Mouse (Mus musculus) 3134 (cell line): Measurements from ENCODE around the gene Igfbp1.

Experiments
- DNase-seq: peaks from one replicate; pipeline ENCODE4 v3.0.0-alpha.2; 2011; ENCODE audit warnings: low spot score; ENCODE audit not compliant: insufficient read length; ENCODE audit errors: extremely low read depth

Gene Igfbp1

GRCm38 (mm10) chr11:7230000-7230399, 32.4 kb downstream of the Igfbp1 start:
- DNase-seq = no peak

- no peak for DNase-seq
Observed at GRCm38 (mm10) chr11:7231958-7232357, 34.4 kb downstream of the Igfbp1 start.

- no peak for DNase-seq
Observed at GRCm38 (mm10) chr11:7233333-7233732, 35.8 kb downstream of the Igfbp1 start.

- DNase-seq = no peak
Observed at GRCm38 (mm10) chr11:7234436-7234835, 36.9 kb downstream of the Igfbp1 start.

GRCm38 (mm10) chr11:7234981-7235609, 37.5 kb downstream of the Igfbp1 start:
- no peak for DNase-seq

GRCm38 (mm10) chr11:7236751-7237150, 39.2 kb downstream of the Igfbp1 start:
- no peak for DNase-seq

GRCm38 (mm10) chr11:7237712-7238111, 40.1 kb downstream of the Igfbp1 start:
- peak; percentile 73 for DNase-seq

GRCm38 (mm10) chr11:7238546-7238945, 41.0 kb downstream of the Igfbp1 start:
- no peak for DNase-seq

- DNase-seq = no peak
Observed at GRCm38 (mm10) chr11:7239041-7239740, 41.6 kb downstream of the Igfbp1 start.

GRCm38 (mm10) chr11:7244782-7245181, 47.2 kb downstream of the Igfbp1 start:
- DNase-seq = no peak

GRCm38 (mm10) chr11:7250415-7250814, 52.8 kb downstream of the Igfbp1 start:
- no peak for DNase-seq

- no peak for DNase-seq
Observed at GRCm38 (mm10) chr11:7250870-7251269, 53.3 kb downstream of the Igfbp1 start.
